Mouse (Mus musculus) MEL-GATA-1-ER (cell line): ENCODE results near the gene Mkrn2os.
"Not testable (repeated sequence)": the region's sequence is repeated elsewhere in the genome, so short reads cannot be mapped to it uniquely, and the experiment has no call there.

Source experiments
- DNase-seq: peaks from one replicate; pipeline ENCODE4 v3.0.0-alpha.2; 2012; ENCODE audit warnings: low read depth; ENCODE audit errors: extremely low read depth

Mkrn2os gene

GRCm38 (mm10) chr6:115592458-115592857, at the start of gene Mkrn2os:
Gene Mkrn2os, minus strand, starts transcription at chr6:115592576.
- no peak for DNase-seq

GRCm38 (mm10) chr6:115638188-115638587, 45.8 kb upstream of the Mkrn2os start:
- DNase-seq = not testable (repeated sequence)

- no peak for DNase-seq
These were observed 41.6 kb upstream of the Mkrn2os start for GRCm38 (mm10) chr6:115634015-115634414.

- DNase-seq = no peak
These were observed 38.9 kb upstream of the Mkrn2os start for GRCm38 (mm10) chr6:115631056-115631795.

- no peak for DNase-seq
These were observed 33.7 kb upstream of the Mkrn2os start for GRCm38 (mm10) chr6:115626121-115626520.

GRCm38 (mm10) chr6:115620942-115621341, 28.6 kb upstream of the Mkrn2os start:
- no peak for DNase-seq

- no peak for DNase-seq
These were observed 27.4 kb upstream of the Mkrn2os start for GRCm38 (mm10) chr6:115619818-115620217.

GRCm38 (mm10) chr6:115615983-115616382, 23.6 kb upstream of the Mkrn2os start:
- DNase-seq = no peak

GRCm38 (mm10) chr6:115613793-115614192, 21.4 kb upstream of the Mkrn2os start:
- DNase-seq = no peak

- no peak for DNase-seq
These were observed 17.9 kb upstream of the Mkrn2os start for GRCm38 (mm10) chr6:115610301-115610700.

GRCm38 (mm10) chr6:115609121-115609520, 16.7 kb upstream of the Mkrn2os start:
- no peak for DNase-seq

- no peak for DNase-seq
These were observed 15.1 kb upstream of the Mkrn2os start for GRCm38 (mm10) chr6:115607429-115607828.

- no peak for DNase-seq
These were observed 14.1 kb upstream of the Mkrn2os start for GRCm38 (mm10) chr6:115606461-115606860.

GRCm38 (mm10) chr6:115601715-115602523, 9.5 kb upstream of the Mkrn2os start, which contains the start of gene Mkrn2:
Gene Mkrn2, plus strand, starts transcription at chr6:115601902.
- DNase-seq = peak; percentile 71

GRCm38 (mm10) chr6:115601322-115601714, 8.9 kb upstream of the Mkrn2os start:
- DNase-seq = no peak

- DNase-seq = no peak
These were observed 3.3 kb upstream of the Mkrn2os start for GRCm38 (mm10) chr6:115595667-115596066.

- no peak for DNase-seq
These were observed 2.1 kb upstream of the Mkrn2os start for GRCm38 (mm10) chr6:115594463-115594862.

- DNase-seq = no peak
These were observed 876 bp upstream of the Mkrn2os start for GRCm38 (mm10) chr6:115593252-115593651.

- DNase-seq = no peak
These were observed 550 bp downstream of the Mkrn2os start for GRCm38 (mm10) chr6:115591692-115592359.

GRCm38 (mm10) chr6:115586321-115586720, 6.1 kb downstream of the Mkrn2os start:
- no peak for DNase-seq

- no peak for DNase-seq
These were observed 8.2 kb downstream of the Mkrn2os start for GRCm38 (mm10) chr6:115584176-115584575.
